Mouse (Mus musculus) cerebellum, adult (tissue): Measurements from ENCODE around the gene Bicd1.
"Not testable (repeated sequence)": the region's sequence is repeated elsewhere in the genome, so short reads cannot be mapped to it uniquely, and the experiment has no call there.

Experiments
- ATAC-seq: cut with Nextera tagmentation; 2 replicates; pipeline ENCODE4 v1.9.2; 2017; ENCODE audit warnings: mild to moderate bottlenecking, moderate library complexity, mixed read lengths; ENCODE audit not compliant: insufficient number of reproducible peaks, low FRiP score, low TSS enrichment

Bicd1 gene

GRCm38 (mm10) chr6:149408833-149409332 lies at the start of gene Bicd1:
Gene Bicd1, plus strand, starts transcription at chr6:149408886.
- peak; percentile 98 for ATAC-seq

GRCm38 (mm10) chr6:149362533-149362932 lies 46.2 kb upstream of the Bicd1 start:
- not testable (repeated sequence) for ATAC-seq

GRCm38 (mm10) chr6:149365975-149366374 lies 42.7 kb upstream of the Bicd1 start:
- not testable (repeated sequence) for ATAC-seq

- ATAC-seq: no peak
These were observed 42.3 kb upstream of the Bicd1 start for GRCm38 (mm10) chr6:149366403-149366802.

GRCm38 (mm10) chr6:149374986-149375457 lies 33.7 kb upstream of the Bicd1 start:
- ATAC-seq: peak; percentile 74

GRCm38 (mm10) chr6:149383531-149383930 lies 25.2 kb upstream of the Bicd1 start:
- ATAC-seq: no peak

GRCm38 (mm10) chr6:149386389-149386788 lies 22.3 kb upstream of the Bicd1 start:
- ATAC-seq: no peak

- not testable (repeated sequence) for ATAC-seq
These were observed 19.1 kb upstream of the Bicd1 start for GRCm38 (mm10) chr6:149389626-149390025.

GRCm38 (mm10) chr6:149399396-149399795 lies 9.3 kb upstream of the Bicd1 start:
- ATAC-seq: no peak

GRCm38 (mm10) chr6:149409341-149409740 lies 655 bp downstream of the Bicd1 start:
- ATAC-seq: peak; percentile 60

- ATAC-seq: no peak
These were observed 1.2 kb downstream of the Bicd1 start for GRCm38 (mm10) chr6:149409845-149410244.

GRCm38 (mm10) chr6:149413256-149413655 lies 4.6 kb downstream of the Bicd1 start:
- ATAC-seq: no peak

GRCm38 (mm10) chr6:149424748-149425147 lies 16.1 kb downstream of the Bicd1 start:
- peak; percentile 56; the same call in 1 of the 2 replicates for ATAC-seq

- no peak for ATAC-seq
These were observed 30.5 kb downstream of the Bicd1 start for GRCm38 (mm10) chr6:149439140-149439539.

GRCm38 (mm10) chr6:149442884-149443283 lies 34.2 kb downstream of the Bicd1 start:
- peak; percentile 87 for ATAC-seq

- ATAC-seq: no peak
These were observed 37.2 kb downstream of the Bicd1 start for GRCm38 (mm10) chr6:149445854-149446253.

GRCm38 (mm10) chr6:149457324-149457723 lies 48.6 kb downstream of the Bicd1 start:
- no peak for ATAC-seq

GRCm38 (mm10) chr6:149460971-149461370 lies 52.3 kb downstream of the Bicd1 start:
- ATAC-seq: no peak

GRCm38 (mm10) chr6:149471477-149471876 lies 62.8 kb downstream of the Bicd1 start:
- no peak for ATAC-seq

- not testable (repeated sequence) for ATAC-seq
These were observed 63.8 kb downstream of the Bicd1 start for GRCm38 (mm10) chr6:149472441-149472840.

- ATAC-seq: not testable (repeated sequence)
These were observed 73.2 kb downstream of the Bicd1 start for GRCm38 (mm10) chr6:149481868-149482267.

- ATAC-seq: no peak
These were observed 86.0 kb downstream of the Bicd1 start for GRCm38 (mm10) chr6:149494662-149495061.
